Mouse (Mus musculus) bone marrow, adult 2 months (tissue): ENCODE measurements around the gene Stox1.

Experiments used
- CTCF ChIP-seq: fragments of 200-500 bp; IDR thresholded peaks from 2 replicates; pipeline ENCODE4 v1.5.1; 2011; ENCODE audit warnings: low read length, control low read depth; ENCODE audit not compliant: control insufficient read depth, insufficient read depth
- POLR2A ChIP-seq: fragments of 200-500 bp; IDR thresholded peaks from 2 replicates; pipeline ENCODE4 v1.6.1; 2011; ENCODE audit warnings: low read depth, mild to moderate bottlenecking, control low read depth, low read length, borderline replicate concordance; ENCODE audit not compliant: control insufficient read depth

- peak; percentile 54; the same call in 1 of the 2 replicates for TF ChIP-seq POLR2A
- no peak for TF ChIP-seq CTCF
These were observed 74.8 kb downstream of the Stox1 start, which contains the start of gene Ddx50 for GRCm38 (mm10) chr10:62650881-62651810.
